Mouse (Mus musculus): ENCODE data around the gene Jup.

The Jup gene

GRCm38 (mm10) chr11:100397600-100398389 lies at the start of gene Jup:
Jup (minus strand) TSS chr11:100397763.
- peak; percentile 99 to 100 for DNase-seq (ENCODE audit: low spot score in 2 of 2)

- DNase-seq (ENCODE audit: low spot score in 2 of 2): no peak
Observed at GRCm38 (mm10) chr11:100442625-100443024, 45.1 kb upstream of the Jup start.

DNA sequence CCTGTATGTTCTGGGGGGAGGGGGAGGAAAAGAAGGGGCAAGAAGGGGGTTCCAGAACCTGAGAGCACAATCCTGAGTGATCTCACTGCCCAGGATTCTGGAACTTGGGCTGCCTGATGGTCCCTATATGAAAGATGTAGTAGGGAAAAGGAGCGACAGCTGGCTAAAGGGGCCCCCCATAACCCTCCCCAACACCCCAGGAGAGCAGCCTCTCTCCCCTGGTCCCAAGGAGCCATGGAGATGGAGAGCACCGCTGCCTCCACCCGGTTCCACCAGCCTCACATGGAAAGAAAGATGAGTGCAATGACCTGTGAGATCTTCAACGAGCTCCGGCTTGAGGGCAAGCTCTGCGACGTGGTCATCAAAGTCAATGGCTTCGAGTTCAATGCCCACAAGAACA lies 44.2 kb upstream of the Jup start, which contains the start of the genes Nt5c3b and Klhl10:
Gene Nt5c3b, minus strand, starts transcription at position 12 of the 400 bp plus-strand sequence.
Gene Klhl10, plus strand, starts transcription at position 121 of the 400 bp plus-strand sequence.
- DNase-seq (ENCODE audit: low spot score in 2 of 2): no peak

- DNase-seq (ENCODE audit: low spot score in 2 of 2): peak; percentile 86 to 87
Observed at GRCm38 (mm10) chr11:100440691-100441522, 43.3 kb upstream of the Jup start.

- DNase-seq (ENCODE audit: low spot score in 2 of 2): no peak
Observed at GRCm38 (mm10) chr11:100437901-100438300, 40.3 kb upstream of the Jup start.

GRCm38 (mm10) chr11:100435678-100436246 lies 38.2 kb upstream of the Jup start:
- DNase-seq (ENCODE audit: low spot score in 2 of 2): no peak

DNA sequence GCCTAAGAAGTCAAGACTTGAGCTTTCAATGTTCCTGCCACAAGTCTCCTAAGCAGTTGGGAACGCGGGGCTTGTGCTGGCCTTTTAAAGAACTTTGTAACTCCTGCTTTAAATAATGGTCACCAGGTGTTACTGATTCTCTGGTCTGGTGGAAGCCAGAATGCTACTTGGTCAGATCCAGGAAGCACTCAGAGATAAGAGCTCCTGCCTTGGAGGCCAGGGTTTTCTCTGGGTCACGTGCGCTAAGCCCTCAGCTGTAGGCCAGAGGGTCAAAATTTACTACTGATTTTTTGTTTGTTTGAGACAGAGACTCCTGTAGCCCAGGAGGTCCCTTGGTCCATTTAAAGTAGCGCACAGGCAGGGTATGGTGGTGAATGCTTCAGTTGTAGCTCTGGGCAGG lies 34.4 kb upstream of the Jup start:
- no peak for DNase-seq (ENCODE audit: low spot score in 2 of 2)

DNA sequence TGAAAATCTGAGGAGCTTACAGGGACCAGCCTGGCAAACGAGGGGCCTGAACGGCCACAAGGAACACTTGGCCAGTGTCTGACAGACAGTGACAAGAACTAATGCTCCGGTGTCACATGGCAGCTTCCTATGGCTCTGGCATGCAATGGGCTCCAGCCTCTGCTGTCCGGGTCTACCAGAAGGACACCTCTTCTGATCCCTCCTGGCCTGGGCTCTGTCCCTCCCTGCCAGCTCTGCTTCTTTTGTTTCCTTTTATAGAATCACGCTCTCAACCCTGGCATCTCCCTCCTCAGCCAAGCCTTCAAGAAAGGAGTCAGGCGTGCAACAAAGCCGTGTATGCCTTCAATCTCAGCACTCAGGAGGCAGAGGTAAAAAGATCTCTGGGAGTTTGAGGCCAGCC lies 32.5 kb upstream of the Jup start:
- DNase-seq (ENCODE audit: low spot score in 2 of 2): peak in 1 of 2 experiments; percentile 53

DNA sequence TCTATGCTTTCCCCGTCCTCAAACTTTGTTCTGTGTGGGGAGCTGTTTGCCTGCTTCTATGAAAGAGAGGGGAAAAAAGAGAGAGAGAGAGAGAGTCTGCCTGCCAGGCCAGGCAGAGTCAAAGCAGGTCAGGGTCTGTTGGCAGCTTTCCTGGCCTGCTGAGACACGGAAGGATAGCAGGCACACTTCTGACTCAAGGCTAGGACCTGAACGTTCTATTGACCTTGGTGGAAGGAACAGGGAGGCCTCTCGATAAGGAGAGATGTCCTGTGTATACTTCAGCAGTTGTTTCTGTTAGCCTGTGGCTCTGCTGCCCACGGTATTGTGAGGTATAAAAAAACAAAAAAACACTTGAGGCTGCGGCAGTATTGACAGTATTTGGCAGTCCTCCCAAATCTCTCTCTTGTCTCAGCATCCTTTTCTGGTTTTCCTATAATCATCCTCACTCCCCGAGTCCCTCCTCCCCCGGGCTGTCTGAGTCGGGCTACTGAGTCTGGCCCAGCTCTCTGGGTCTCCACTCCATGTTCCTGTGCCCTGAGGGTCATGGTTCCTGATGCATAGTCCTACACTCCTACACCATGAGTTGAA lies 31.1 kb upstream of the Jup start:
- DNase-seq (ENCODE audit: low spot score in 2 of 2): peak in 1 of 2 experiments; percentile 61

DNA sequence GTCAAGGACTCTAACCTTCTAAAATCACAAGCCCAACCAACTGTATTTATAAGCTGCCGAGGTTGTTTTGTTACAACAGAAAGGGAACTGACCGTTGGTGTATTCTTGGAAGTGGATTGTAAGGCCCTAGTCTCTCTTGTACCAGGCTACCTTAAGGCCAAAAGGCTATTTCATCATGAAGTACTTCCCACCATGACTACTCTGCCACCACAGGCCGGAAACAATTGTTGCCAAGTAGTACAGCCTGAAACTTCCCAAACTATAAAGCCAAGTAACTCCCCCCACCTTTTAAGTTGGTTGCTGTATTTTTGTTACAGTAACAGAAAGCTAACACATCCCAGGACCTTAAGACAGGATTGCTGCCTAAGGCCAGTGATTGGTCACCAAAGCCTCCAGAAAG lies 29.3 kb upstream of the Jup start:
- DNase-seq (ENCODE audit: low spot score in 2 of 2): no peak

GRCm38 (mm10) chr11:100425851-100426250 lies 28.3 kb upstream of the Jup start:
- peak; percentile 58 to 74 for DNase-seq (ENCODE audit: low spot score in 2 of 2)

DNA sequence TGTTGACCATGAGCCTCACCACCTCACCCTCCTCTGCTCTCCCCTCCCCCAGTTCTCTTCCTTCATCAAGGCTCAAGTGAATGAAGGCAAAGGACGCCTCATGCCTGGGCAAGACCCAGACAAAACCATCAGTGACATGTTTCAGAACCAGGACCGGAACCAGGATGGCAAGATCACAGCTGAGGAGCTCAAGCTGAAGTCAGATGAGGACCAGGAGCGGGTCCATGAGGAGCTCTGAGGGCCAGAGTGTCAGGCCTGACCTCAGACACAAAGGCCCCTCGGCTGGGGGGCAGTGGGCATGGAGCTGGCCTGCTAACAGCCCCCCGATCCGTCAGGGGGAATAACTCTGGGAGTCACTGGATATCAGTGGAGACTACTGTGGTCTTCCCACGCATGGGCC lies 26.3 kb upstream of the Jup start:
- no peak for DNase-seq (ENCODE audit: low spot score in 2 of 2)

DNA sequence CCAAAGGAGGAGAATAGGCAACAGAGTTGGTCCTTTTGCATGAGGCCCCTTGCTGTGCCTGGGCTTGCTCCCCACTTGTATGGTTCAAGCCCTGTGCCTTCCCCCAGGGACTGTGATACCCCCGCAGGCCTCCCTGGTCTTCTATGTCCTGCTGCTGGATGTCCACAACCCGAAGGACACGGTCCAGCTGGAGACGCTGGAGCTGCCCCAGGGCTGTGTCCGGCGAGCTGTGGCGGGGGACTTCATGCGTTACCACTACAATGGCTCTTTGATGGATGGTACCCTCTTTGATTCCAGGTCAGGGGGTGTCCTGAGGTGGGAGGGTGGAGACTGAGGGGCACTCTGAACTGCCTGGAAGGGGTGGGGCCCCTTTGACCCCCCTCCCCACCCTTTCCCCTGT lies 24.0 kb upstream of the Jup start:
- no peak for DNase-seq (ENCODE audit: low spot score in 2 of 2)

DNA sequence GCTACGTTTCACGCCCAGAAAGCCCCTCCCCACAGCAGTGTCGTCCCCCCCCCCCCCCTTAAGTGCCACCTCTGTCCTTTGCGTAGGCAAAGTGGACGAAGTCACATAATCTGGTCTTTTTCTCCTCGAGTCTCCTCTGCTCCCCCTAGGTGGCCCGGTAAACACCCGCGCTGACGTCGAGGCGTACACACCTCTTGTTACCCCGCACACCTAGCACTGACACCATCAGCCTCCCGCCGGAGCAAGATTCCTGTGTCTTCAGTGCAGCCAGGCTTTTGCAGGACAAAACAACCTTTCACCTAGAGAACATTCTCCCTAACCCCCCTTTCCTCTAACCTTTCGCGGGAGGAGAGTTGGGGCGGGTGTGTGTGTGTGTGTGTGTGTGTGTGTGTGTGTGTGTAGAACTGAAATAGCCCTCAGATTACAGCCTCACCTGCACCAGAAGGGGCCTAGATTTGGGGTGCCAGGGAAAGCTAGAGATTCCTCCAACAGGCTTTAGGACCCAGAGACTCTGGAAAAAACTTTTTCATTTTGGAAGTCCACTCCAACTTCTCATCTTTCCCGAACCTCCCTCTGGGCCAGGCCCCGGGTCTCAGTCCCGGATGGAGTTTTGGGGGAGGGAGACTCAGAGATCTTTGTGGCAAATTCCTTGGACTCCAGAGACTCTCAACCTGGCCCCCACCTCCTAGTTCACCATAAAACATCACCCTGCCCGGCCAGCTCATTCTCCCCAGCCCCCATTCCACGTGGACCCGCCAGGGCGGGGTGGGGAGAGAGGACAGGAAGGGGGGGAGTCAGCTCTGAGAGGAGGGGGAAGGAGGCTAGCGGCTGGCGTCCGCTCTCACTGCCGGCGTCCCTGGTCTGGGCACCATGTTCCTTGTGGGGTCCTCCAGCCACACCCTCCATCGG lies 17.6 kb upstream of the Jup start, which contains the start of gene Fkbp10:
Gene Fkbp10, plus strand, starts transcription at position 784 of the 909 bp plus-strand sequence.
- DNase-seq (ENCODE audit: low spot score in 2 of 2): peak; percentile 71 to 78

GRCm38 (mm10) chr11:100414021-100414913 lies 16.7 kb upstream of the Jup start, which contains the start of gene P3h4:
P3h4 (minus strand) TSS chr11:100414836.
- DNase-seq (ENCODE audit: low spot score in 2 of 2): peak; percentile 84 to 86

- DNase-seq (ENCODE audit: low spot score in 2 of 2): no peak
Observed at GRCm38 (mm10) chr11:100413541-100413940, 16.0 kb upstream of the Jup start.

GRCm38 (mm10) chr11:100411736-100412135 lies 14.2 kb upstream of the Jup start:
- DNase-seq (ENCODE audit: low spot score in 2 of 2): no peak

DNA sequence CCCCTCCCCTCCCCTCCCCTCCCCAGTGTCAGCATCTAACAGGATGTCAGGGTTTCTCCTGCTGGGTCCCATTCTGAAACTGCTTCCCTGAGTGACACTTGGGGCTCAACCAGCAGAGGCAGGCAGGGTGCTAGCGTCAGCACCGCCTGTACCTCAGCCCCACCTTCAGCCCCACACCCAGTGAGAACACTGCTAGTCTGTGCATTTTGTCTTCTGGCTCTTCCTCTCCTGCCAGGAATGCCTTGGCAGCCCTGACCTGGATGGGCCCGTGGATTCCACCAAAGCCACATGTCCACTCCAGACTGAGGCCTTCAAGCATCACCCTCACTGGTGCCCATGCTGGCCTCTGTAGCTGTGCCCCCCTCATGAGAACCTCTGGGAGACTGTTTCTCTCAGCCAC lies 12.1 kb upstream of the Jup start:
- no peak for DNase-seq (ENCODE audit: low spot score in 2 of 2)

GRCm38 (mm10) chr11:100408835-100409462 lies 11.4 kb upstream of the Jup start:
- no peak for DNase-seq (ENCODE audit: low spot score in 2 of 2)

Measured in heart, adult 9 months (tissue).